Mouse (Mus musculus) cortical plate, adult 2 months (tissue): Measurements from ENCODE around the gene 1700019D03Rik.

Experiments used
- CTCF ChIP-seq: fragments of 200-500 bp; IDR thresholded peaks from 2 replicates; pipeline ENCODE4 v1.5.1; 2011; ENCODE audit warnings: mild to moderate bottlenecking, control low read depth, low read length; ENCODE audit not compliant: insufficient read depth; ENCODE audit errors: extremely low read depth
- POLR2A ChIP-seq: fragments of 200-500 bp; IDR thresholded peaks from 2 replicates; pipeline ENCODE4 v1.6.1; 2011; ENCODE audit warnings: mild to moderate bottlenecking, low read length, control low read depth; ENCODE audit not compliant: insufficient read depth; ENCODE audit errors: extremely low read depth

- TF ChIP-seq POLR2A: no peak
- no peak for TF ChIP-seq CTCF
These were observed 103.3 kb downstream of the 1700019D03Rik start for GRCm38 (mm10) chr1:52916655-52917054.
